Mouse (Mus musculus) retina, postnatal 1 day (tissue): ENCODE results near the gene Ush2a.

ENCODE experiments used
- DNase-seq: peaks from one replicate; pipeline ENCODE4 v3.0.0-alpha.2; 2012

Gene Ush2a

DNA sequence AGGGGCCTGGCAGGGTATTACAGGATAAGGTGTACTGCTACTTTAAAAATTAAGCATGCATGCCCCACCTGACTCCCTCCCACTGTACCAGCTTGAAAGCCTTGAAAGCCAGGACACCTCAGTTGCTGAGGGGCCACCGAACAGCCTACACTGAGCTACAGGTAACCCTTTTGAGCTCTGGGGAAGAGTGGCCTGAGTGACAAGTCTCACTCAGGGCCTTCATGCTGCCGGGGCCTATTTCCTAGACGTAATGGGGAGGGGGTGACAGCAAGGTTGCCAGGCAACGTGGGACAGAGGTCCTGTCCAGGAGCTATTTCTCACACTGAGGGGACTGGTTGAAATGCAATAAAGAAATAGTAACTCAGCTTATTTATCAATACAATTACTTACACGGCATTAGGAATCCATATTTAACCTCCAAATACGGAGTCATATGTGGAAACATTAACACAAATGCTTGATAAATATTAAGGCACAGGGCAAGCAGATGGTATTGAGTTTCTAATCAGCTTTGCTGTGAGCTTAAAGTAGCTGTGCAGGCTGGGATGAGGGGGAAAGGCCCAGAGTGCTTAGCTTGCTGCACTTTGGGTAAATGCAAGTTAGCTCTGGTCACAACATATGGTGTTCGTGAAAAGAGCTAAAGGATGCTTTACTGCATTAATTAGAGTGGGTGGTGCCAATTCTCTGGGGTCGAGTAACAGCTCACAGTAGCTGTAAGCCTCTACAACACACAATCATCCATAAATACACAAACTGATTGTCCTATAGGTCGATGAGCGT, at the start of gene Ush2a:
Gene Ush2a (plus strand): TSS at position 121 of the 780 bp plus-strand sequence.
- peak; percentile 81 for DNase-seq

DNA sequence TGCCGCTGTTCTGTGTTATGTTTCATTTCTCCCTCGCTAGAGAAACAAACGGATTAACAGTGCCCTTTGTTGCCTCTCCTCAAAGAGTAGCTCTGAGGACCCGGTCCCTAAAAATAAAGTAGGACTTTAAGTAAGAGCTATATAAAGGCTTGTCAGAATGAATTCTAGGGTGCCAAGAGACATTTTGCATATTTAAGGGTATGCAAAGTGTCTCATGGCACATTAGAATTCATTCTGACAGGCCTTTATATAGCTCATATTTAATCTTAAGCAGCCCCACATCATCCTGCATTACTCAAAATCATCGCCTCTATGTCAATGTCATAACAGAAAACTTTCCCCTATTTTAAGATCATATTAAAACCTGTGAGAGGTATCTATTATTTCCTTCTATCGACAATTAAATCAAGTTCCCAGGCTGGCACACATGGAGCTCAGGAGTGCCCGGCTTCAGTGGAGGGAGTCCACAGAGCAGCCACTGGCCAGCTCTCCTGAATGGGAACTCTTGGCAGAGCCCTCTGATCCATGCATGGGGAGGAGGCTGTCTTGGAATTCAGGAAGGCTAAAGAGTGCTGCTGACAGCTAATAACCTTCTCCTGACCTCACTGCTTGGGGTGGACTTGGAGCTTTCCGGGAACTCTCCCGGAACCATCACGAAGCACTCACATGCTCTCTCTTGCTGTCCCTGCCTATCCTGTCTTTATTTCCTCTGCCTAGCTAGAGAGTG, 46.8 kb upstream of the Ush2a start:
- DNase-seq, result no peak

DNA sequence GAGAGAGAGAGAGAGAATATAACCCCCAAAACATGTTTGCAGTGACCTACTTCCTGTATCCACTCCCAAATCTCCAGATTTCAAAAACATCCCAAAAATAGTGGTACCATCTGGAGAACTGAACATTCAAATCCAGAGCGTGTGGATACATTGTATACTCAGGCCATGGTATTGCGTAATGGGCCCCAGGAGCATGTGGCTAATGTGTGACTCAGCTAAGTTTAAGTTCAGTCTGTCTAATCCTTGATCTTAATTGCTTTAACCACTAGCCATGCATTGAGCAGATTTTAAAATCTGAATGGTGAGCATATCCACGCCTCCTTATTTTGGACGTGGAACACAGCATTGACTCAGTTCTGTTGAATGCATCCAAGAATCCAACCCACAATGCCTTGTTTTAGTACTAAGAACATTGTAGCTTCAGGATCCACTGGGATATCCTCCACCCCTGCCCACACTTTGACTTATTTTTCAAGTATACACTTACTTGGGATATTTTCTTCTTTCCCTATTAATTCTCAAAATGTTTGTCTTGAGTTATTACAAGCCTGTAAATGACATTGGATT, 40.5 kb upstream of the Ush2a start:
- DNase-seq, result no peak

DNA sequence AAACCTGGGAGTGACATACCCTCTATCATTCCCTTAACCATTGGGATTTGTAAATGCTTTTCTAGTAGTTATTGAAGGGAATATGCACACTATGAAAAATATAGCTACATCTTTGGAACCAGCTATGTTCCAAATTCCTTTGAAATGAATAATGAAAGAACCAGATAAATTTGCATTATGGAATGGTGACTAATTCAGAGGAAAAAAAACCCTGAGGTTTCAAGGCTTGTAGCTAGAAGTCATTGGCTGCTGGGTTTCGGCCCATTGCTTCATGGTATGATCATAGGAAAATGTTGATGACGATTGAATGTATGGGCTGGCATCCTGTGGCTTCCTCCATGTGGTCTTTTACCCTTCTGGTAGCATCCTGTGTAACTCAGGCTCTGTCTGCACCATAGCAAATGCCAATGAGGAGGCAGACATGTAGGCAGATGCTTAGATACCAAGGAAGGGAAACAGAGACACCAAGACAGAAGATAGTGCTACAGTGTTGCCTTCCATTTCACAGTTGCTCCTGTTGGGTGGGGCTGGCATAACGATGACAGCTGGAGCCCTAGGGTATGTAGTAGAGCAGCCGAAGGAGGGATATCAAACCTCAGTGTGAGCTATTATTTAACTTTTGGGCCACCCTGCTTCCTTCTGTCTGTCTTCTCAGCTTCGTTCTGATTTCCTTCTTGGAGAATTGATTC, 28.6 kb upstream of the Ush2a start:
- DNase-seq, result no peak

DNA sequence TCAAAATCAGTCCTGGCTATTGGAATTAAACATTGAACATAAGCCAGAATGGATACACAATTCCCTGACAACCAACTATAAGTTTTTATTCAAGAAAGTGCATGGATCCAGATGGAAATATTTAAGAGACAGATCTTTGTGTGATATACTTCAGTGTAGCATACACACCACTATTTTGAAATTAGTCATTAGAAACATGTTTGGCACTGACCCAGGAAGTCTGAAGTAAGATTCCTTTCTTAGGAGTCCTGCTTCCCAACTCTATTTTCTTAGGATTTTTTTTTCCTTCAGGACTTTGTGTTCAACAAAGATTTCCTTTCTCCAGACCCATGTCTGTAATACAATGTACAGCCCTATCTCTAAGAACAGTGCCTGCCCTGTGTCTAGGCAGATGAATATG, 23.2 kb upstream of the Ush2a start:
- no peak for DNase-seq

DNA sequence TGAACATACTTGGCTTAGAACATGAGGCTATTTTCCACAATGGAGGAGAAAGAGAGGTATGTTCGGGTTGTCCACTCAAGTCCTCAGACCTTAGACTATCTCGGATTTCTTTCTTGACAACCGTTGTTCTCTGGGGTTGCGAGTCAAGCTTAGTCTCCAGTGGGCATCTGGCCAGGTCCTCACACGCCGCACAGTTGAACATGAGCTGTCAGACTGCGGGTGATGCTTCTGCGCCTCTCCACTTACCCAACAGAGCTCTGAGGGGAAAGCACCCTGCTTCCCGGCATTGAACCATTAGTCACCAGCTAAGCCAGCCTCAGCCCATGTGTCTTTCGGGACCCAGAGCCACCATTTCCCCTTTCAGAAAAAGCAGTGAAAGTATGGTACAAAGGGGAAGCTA, 20.1 kb upstream of the Ush2a start:
- DNase-seq, result no peak

DNA sequence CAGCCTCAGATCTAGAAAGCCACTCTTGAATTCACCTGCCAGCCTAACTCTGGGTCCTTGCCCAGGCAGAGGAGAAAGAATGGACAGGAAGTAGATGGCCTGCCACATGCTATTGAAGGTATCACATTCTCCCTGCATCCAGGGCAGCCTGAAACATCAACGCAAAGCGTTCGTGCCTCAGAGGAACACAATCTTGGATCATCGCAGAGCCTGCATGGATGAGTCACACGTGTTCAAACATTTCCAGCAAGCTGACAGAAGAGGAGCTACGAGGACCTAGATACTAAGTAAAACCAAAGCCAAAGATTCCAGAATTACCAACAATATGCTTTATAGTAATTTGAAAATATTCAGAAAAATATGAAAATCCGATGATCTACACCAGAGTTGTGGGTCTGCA, 4.3 kb upstream of the Ush2a start:
- no peak for DNase-seq

DNA sequence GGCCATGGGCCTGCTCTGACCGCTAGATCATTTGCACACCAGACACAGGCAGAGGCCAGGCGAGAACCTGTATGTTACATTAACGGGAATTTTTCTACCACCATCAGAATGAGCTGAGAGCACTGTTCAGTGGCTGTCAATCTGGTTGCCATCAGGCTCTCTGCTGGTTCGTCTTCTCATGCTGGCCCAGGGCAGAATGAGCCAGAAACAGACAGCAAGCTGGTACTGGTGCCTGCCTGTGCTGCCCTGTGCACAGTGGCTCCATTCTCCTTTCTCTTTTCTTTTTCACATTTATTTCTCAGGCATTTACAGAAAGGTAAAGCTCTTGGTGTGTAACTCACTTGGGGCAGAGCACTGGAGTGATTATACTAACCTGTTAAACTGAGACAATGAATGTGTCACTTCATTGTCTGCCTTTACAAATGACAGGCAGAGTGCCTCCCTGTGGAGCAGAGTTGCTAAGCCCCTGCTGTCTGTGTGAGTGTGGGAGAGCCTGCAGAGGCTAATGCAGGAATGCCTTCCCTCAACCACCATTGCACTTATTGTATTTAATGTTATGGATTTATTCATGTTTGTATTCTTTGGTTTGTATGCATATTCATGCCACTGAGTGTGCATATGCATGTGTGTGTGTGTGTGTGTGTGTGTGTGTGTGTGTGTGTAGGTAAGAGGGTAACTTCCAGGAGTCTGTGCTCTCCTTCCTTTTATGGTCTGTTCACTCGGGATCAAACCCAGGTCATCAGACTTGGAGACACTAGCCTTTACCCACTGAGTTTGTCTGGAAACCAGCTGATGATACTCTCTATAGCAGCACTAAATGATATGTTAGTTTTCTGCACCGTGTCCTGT, 1.3 kb upstream of the Ush2a start:
- peak; percentile 43 for DNase-seq

DNA sequence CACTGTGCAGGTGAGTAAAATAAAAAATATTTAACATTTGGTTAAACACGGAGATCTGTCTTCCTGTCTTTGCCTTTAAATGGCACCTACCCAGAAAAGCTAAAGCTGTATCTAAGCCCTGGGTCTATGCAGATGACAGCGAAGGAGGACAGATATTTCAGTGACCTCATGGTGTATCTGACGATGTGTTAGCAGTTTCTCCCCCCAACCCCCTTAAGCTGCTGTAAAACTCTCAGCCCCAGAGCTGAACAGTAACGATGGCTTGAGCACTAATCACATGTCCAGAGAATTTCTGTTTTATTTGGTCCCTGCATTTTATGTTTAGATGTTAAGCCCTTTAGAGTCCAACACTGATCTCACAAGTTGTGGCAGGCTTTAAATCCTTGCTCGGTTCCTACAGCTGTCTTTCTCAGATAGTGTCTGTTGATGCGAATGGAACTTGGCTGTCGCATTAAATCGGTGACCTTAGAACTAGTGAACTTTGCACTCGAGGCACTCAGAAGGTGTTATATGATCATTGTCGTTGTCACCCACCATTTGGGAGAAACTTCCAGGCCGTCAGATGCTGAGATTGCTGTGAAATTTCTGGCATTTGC, 5.4 kb downstream of the Ush2a start:
- peak; percentile 33 for DNase-seq

DNA sequence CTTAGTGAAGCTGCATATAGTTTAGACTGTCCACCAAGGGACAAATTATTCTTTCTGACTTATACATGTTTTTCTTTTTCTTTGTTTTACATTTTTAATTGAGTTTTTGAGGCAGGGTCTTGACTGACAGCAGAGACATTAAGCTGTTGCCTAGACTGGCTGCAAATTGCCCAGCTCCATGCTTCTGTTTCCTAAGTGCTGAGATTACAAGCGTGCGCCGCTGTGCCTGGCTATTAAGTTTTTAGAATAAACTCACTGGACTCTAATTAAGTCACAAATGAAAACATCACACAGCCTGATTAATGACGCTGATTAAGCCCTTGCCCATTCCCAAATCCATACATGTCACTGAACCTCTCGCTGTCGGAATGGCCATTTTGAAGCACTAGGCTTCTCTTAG, 7.2 kb downstream of the Ush2a start:
- DNase-seq, result peak; percentile 39

DNA sequence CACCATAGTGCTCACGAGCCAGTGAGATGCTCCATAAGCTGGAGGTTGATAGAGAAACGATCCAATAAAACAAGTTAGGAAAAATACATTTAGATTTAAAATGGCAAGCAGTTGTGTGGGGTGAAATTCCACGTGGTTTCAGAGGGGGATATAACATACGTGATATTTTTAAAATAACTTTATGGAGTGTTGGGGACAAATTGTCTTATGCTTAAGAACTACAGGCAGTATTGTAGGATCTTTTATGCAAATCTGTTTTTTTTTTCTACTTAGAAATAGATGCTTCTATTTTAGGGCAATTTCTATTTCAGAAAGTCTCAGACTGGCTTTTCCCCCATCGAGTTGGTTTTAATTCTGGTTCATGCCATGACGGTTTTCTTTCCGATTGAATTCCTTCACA, 51.5 kb downstream of the Ush2a start:
- no peak for DNase-seq

DNA sequence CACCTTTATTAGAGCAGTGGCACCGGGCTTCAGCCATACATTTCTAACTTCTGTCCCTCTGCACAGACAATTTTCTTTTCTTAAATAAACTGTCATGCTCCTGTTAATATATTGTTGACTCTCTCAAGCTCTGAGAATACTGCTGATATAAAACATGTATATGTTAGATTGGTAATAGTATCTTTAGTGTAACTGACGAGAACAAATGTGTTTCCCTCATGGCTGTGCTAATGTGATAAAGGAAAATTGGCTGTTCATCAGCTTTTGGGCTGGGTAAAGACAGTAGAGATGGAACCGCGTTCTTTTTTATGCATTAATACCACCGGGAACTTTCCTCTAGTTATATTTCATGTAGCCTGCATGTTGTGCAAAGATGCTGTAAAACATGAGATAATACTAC, 54.8 kb downstream of the Ush2a start:
- DNase-seq, result no peak

DNA sequence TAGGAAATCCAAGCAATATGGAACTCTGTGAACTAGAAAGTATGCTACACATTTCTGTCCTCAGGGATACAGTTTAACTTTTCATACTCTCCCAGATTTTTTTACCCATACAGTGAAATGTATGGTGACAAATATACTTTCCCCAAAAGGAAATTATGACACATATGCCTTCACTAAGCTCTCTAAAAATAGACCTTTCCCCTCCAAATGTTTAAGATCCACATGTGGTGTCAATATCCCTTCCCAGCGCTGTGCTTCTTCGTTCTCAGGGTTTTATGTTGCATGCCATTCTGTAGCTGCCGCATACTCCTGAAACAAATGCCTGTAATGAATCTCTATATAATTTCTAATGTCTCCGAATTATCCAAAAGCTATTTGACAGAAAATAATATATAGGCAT, 58.4 kb downstream of the Ush2a start:
- no peak for DNase-seq

DNA sequence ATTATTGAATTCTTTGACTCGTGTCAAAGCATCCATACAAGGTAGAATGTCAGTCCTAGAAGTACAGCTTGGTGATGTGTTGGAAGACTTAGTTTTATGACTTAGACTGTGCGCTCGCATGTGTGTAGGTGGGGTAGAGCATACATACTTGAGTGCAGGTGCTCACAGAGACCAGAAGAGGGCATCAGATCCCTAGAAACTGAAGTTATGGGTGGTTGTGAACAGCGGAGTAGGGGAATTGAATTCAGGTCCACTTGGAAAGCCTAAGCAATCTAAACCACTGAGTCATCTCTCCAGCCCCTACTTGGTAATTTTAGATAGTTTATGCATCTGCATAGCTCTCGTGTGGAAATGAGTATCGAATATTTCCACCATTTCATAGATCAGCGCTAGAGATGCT, 59.7 kb downstream of the Ush2a start:
- no peak for DNase-seq

DNA sequence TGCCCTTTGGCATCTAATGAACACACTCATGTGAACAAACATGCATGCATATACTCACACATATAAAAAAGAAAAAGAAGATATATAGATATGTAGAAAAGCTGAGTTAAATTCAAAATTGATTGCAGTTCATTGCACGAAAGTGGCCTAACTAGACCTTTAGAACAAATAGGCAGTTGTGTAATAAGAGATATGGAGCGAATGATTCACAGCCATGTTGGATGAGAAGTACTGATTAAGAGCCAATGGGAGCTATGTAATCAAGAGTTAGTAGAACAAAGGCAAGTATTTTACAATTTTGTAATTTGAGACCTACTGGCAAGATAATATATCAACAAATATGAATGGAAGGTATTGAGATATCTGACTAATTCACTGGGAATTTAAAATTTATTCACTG, 68.6 kb downstream of the Ush2a start:
- DNase-seq, result no peak

DNA sequence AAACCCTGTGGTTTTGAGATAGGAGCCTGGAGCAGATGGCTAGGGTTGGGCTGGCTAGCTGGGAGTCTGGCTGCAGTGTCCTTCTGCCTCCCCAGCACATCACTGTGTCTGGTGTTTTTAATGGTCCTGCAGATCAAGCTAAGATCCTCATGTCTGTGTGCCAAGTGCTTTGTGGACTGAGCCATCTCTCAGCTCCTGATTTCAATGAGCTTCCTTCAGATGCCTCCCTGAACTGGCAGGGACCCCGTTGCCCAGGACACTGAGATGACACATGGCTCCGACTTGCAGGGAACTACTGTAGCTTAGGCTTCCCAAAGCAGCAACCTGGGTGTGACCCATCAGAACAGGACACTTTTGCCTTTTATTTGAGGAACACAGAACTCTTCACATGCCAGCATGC, 72.1 kb downstream of the Ush2a start:
- DNase-seq, result no peak

DNA sequence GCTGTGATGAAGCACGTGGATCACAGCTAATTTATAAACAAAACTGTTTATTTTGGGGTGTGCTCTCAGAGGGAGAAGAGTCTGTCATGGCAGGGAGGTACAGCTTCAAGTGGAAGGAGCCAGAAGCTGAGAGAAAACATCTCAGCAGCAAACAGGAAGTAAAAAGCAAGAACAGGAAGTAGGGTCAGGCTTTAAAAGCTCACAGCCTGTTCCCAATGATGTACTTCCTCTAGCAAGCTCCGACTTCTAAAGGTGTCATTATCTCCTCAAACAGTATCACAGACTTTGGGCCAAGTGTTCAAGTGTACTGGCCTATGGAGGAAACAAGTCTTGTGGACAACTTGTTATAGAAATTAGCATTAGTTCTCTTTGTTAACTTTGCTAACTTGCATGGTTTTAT, 85.9 kb downstream of the Ush2a start:
- no peak for DNase-seq

DNA sequence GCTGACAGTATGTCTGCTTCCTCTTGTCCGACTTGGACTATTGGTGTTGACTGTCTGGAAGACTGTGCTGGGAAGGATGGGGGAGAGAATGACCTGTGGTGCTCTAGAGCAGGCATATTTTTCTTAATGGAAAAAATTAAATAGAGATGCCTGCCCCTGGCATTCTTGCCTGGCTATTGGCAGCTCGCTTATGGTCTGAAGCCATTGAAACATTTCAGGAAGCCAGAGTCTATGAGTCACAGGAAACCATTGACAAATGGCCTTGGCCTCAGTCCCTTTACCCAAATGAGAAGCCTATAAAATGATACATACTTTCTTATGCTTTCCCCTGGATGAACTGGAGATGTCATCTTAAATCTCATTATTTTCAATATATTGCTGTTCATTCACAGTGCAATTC, 92.9 kb downstream of the Ush2a start:
- no peak for DNase-seq

DNA sequence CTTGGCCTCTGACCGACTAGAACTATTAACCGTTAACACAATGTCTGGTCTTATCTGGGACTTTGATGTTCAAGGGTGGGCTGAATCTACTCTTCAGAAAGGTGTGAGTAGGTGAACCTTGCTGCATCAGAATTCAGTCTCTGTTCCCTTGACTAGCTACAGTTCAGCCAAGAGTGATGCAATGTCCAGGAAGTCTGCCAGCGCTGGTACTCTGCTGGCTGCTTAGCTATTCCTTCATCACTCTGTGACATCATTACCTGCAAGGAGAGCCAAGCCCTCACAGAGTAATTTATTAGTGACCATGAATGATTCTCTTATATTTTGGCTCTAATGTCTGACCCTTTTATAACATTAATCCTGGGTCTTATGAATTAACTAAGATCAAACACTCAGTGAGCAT, 101.7 kb downstream of the Ush2a start:
- no peak for DNase-seq

DNA sequence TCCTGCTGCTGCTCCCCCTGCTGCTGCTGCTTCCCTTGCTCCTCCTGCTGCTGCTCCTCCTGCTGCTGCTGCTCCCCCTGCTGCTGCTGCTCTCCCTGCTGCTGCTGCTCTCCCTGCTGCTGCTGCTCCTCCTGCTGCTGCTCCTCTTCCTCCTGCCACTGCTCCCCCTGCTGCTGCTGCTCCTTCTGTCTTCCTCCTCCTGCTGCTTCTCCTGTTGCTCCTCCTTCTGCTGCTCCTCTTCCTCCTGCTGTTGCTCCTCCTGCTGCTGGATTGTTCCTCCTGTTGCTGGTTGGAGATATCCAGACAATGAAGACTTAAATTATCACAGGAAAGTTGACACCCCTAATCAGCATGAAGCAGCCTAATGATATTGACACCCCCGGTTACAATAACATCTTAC, 123.4 kb downstream of the Ush2a start:
- DNase-seq, result no peak

DNA sequence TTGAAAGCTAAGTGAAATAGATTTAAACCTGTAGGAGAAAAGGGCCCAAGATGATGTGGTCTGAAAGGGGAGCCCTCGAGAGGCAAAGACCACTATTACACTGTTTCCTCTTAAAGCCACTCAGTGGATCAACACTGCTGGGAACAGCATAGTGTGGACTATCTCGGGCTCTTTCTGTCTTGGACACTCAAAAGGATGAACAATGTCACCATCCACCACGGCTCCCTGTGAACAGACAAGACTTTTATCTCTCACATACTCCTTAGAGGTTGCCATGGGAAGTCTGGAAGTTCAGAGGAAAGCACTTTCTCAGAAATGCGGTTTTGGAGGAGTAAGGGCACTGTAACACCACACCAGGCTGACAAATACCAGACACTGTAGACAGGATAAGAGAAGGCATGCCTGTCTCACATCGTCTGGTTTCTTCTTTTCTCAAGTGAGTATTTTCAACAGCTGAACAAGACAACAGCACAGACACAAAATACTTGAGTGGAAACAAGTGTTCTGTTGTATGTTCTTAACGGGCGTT, 124.0 kb downstream of the Ush2a start:
- no peak for DNase-seq

DNA sequence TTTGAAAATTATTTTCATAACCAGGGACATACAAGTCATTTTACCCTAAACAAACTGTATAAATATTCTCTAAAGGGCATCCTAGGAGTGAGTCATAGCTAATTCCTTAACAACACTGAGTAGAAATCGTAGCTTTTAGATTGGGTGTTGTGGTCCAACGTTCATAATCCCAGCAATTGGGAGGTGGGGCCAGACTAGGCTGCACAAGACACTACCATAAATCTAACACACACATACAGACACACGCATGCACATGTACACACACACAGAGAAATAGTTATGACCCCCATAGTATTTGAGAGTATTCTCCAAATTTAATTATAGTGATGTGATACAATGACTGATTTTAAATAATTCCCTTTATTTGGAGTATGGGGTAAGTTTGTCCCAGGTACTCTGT, 125.5 kb downstream of the Ush2a start:
- no peak for DNase-seq
